Mouse (Mus musculus) hindbrain, embryonic 12.5 days (tissue): Measurements from ENCODE around the gene Fah. TPM values are rescaled to one million over a fixed set of nuclear protein-coding genes. Genes with fewer than 3 reads are reported as not detected.

Source experiments
- ATAC-seq: fragments of 200-750 bp; cut with Nextera tagmentation; 2 replicates; pipeline ENCODE4 v1.8.0; 2017; ENCODE audit warnings: moderate TSS enrichment; ENCODE audit not compliant: low FRiP score
- H3K27ac ChIP-seq: fragments of 300-500 bp; sonication (generic); 2 replicates; pipeline ENCODE4 v1.5.1; 2016; ENCODE audit warnings: mild to moderate bottlenecking
- H3K27me3 ChIP-seq: fragments of 300-500 bp; sonication (generic); 2 replicates; pipeline ENCODE4 v1.6.1; 2016; ENCODE audit warnings: mild to moderate bottlenecking
- H3K36me3 ChIP-seq: fragments of 300-500 bp; sonication (generic); 2 replicates; pipeline ENCODE4 v1.6.1; 2016; ENCODE audit warnings: mild to moderate bottlenecking
- H3K4me1 ChIP-seq: fragments of 300-500 bp; sonication (generic); 2 replicates; pipeline ENCODE4 v1.6.1; 2016
- H3K4me2 ChIP-seq: fragments of 300-500 bp; sonication (generic); replicated peaks from 2 replicates; pipeline ENCODE4 v1.6.1; 2016; ENCODE audit warnings: mild to moderate bottlenecking
- H3K4me3 ChIP-seq: fragments of 300-500 bp; sonication (generic); 2 replicates; pipeline ENCODE4 v1.5.1; 2016; ENCODE audit warnings: mild to moderate bottlenecking
- H3K9ac ChIP-seq: fragments of 300-500 bp; sonication (generic); 2 replicates; pipeline ENCODE4 v1.6.1; 2016; ENCODE audit warnings: mild to moderate bottlenecking, moderate library complexity
- H3K9me3 ChIP-seq: fragments of 300-500 bp; sonication (generic); replicated peaks from 2 replicates; pipeline ENCODE4 v1.6.1; 2016; ENCODE audit warnings: mild to moderate bottlenecking
- WGBS: fragments of 180-500 bp; shearing (Covaris S2); methylation state at CpG from one replicate; pipeline ENCODE4 v1.1.7; 2016; 5-methylcytosine and 5-hydroxymethylcytosine counted together
- polyA plus RNA-seq: library from polyadenylated mRNA; unstranded; fragments of >200 nt; fragmentation: Nextera tagmentation; extraction: Ambion mirVana; gene quantifications from 2 replicates; pipeline ENCODE4 v1.2.1, GENCODE M21; 2016

Fah gene
- polyA plus RNA-seq, 1 experiment from 2014 or later: 3.8 TPM

DNA sequence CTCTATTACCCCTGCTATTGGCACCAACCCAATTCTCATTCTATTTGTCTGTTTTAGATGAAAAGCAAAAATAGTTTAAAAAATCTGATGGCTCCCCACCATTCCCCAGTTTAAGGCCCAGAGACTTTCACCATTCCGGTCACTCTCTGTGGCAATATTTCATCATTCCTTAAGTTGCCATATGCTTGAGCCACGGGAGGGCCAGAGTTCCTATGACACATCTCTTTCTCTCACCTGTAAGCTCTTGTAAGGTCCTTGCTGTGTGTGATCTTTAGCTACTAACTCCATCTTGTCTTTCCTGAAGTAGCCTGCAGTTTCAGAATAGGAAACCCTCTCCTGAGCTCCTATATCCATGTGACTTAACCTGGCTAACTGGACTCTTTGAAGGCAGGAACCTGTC, 12.4 kb upstream of the Fah start:
- Histone ChIP-seq H3K4me3 (no peak overlapping the region), H3K27ac (no peak overlapping the region), H3K9me3 (no peaks in the 10 kb centered on the region), H3K27me3 (no peaks in the 10 kb centered on the region), H3K36me3 (peaks cover 23% of the 10 kb centered on the region; the same call in 1 of the 2 replicates), H3K4me2 (no peak overlapping the region), H3K4me1 (no peaks in the 10 kb centered on the region), H3K9ac (no peak overlapping the region)
- 93% methylated on average over 2 of the region's 2 CpGs for WGBS
- ATAC-seq: no peak

DNA sequence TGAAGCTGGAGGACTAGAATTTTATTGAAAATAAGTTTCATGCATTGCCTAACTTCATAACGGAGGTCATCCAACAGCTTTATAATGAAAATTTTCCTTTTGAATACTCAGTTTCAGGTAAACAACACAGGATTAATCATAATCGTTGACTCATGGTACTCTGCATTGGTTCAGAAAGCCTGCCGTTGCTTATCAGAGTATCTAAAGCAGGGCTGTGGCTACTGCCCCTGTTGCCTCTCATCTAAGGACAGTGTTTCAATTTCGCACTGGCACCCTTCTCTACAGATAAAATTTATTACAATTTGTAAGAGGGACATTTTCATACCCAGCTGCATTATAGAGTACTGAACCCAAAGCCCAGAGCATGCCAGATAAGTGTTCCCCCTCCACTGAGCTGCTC, 5.9 kb upstream of the Fah start:
- Histone ChIP-seq H3K9me3 (no peaks in the 10 kb centered on the region), H3K9ac (no peak overlapping the region), H3K4me3 (no peak overlapping the region), H3K27ac (no peak overlapping the region), H3K4me1 (no peaks in the 10 kb centered on the region), H3K36me3 (peaks cover 9% of the 10 kb centered on the region; the same call in 1 of the 2 replicates), H3K4me2 (no peak overlapping the region), H3K27me3 (no peaks in the 10 kb centered on the region)
- WGBS: 96% methylated on average over 4 of the region's 4 CpGs
- no peak for ATAC-seq

GRCm38 (mm10) chr7:84611609-84612008, 5.1 kb upstream of the Fah start:
- 95% methylated on average over 1 of the region's 1 CpGs for WGBS
- no peak overlapping the region for H3K4me2 ChIP-seq
- 0 out of 2 replicates have a peak, but pooled peaks cover 3% of the 10 kb centered on the region for H3K36me3 ChIP-seq
- ATAC-seq: no peak
- no peak overlapping the region for H3K9ac ChIP-seq
- H3K27ac ChIP-seq: no peak overlapping the region
- no peaks in the 10 kb centered on the region for H3K4me1 ChIP-seq
- H3K9me3 ChIP-seq: no peaks in the 10 kb centered on the region
- no peak overlapping the region for H3K4me3 ChIP-seq
- H3K27me3 ChIP-seq: no peaks in the 10 kb centered on the region

GRCm38 (mm10) chr7:84605704-84606292, 724 bp downstream of the Fah start:
- H3K9ac ChIP-seq: peak overlapping the region; percentile 69
- H3K4me1 ChIP-seq: peaks cover 5% of the 10 kb centered on the region; the same call in 1 of the 2 replicates
- H3K9me3 ChIP-seq: no peaks in the 10 kb centered on the region
- peak overlapping the region; percentile 58 for H3K4me3 ChIP-seq
- peaks cover 14% of the 10 kb centered on the region for H3K27me3 ChIP-seq
- no peaks in the 10 kb centered on the region for H3K36me3 ChIP-seq
- ATAC-seq: peak; percentile 87
- H3K27ac ChIP-seq: no peak overlapping the region
- 1% methylated on average over 36 of the region's 36 CpGs for WGBS
- H3K4me2 ChIP-seq: peak overlapping the region; percentile 99

- Histone ChIP-seq H3K9me3 (no peaks in the 10 kb centered on the region), H3K27ac (no peak overlapping the region), H3K4me1 (peaks cover 5% of the 10 kb centered on the region; the same call in 1 of the 2 replicates), H3K27me3 (peaks cover 14% of the 10 kb centered on the region), H3K9ac (peak overlapping the region; percentile 69), H3K4me3 (peak overlapping the region; percentile 58), H3K36me3 (no peaks in the 10 kb centered on the region), H3K4me2 (peak overlapping the region; percentile 99)
- ATAC-seq: peak; percentile 49
- 10% methylated on average over 19 of the region's 19 CpGs for WGBS
These were observed 1.4 kb downstream of the Fah start for GRCm38 (mm10) chr7:84605033-84605687.

GRCm38 (mm10) chr7:84604501-84604900, 2.0 kb downstream of the Fah start:
- ATAC-seq: no peak
- no peaks in the 10 kb centered on the region for H3K9me3 ChIP-seq
- H3K27me3 ChIP-seq: peaks cover 14% of the 10 kb centered on the region
- WGBS: 64% methylated on average over 3 of the region's 3 CpGs
- no peaks in the 10 kb centered on the region for H3K36me3 ChIP-seq
- no peak overlapping the region for H3K4me3 ChIP-seq
- H3K4me1 ChIP-seq: peaks cover 5% of the 10 kb centered on the region; the same call in 1 of the 2 replicates
- no peak overlapping the region for H3K9ac ChIP-seq
- H3K4me2 ChIP-seq: no peak overlapping the region
- H3K27ac ChIP-seq: no peak overlapping the region

DNA sequence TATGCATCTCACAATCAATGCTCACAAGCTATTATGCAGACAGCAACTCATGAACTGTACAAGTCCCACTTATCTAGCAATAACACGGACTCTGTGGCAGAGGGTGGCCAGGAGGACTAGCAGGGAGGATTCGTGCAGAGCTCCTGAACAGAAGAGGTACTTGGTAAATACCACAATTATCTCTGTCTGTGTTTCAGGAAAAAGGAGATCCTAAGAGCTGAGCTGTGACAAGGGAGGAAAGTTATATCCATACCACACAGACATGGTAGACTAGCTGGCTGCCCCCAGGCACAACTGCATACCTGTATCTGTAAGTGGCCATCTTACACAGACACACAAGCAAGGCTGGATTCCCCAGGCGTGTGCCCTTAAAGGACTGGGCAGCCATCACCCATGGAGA, 5.2 kb downstream of the Fah start:
- H3K4me1 ChIP-seq: peaks cover 5% of the 10 kb centered on the region; the same call in 1 of the 2 replicates
- H3K27ac ChIP-seq: no peak overlapping the region

GRCm38 (mm10) chr7:84600631-84601030, 5.9 kb downstream of the Fah start:
- Histone ChIP-seq H3K9ac (no peak overlapping the region), H3K27ac (no peak overlapping the region), H3K36me3 (no peaks in the 10 kb centered on the region), H3K4me2 (no peak overlapping the region), H3K4me3 (no peak overlapping the region), H3K27me3 (peaks cover 14% of the 10 kb centered on the region), H3K9me3 (no peaks in the 10 kb centered on the region), H3K4me1 (peaks cover 5% of the 10 kb centered on the region; the same call in 1 of the 2 replicates)
- 90% methylated on average over 2 of the region's 2 CpGs for WGBS
- ATAC-seq: no peak

More for the DNA sequence above, 5.2 kb downstream of the Fah start:
- H3K27me3 ChIP-seq: peaks cover 14% of the 10 kb centered on the region
- no peak overlapping the region for H3K9ac ChIP-seq
- ATAC-seq: no peak
- no peaks in the 10 kb centered on the region for H3K9me3 ChIP-seq
- 89% methylated on average over 3 of the region's 3 CpGs for WGBS
- H3K4me2 ChIP-seq: no peak overlapping the region
- H3K4me3 ChIP-seq: no peak overlapping the region
- no peaks in the 10 kb centered on the region for H3K36me3 ChIP-seq

- Histone ChIP-seq H3K4me3 (no peak overlapping the region), H3K9me3 (no peaks in the 10 kb centered on the region), H3K4me2 (no peak overlapping the region), H3K27ac (no peak overlapping the region), H3K9ac (no peak overlapping the region), H3K4me1 (0 out of 2 replicates have a peak, but pooled peaks cover 2% of the 10 kb centered on the region), H3K36me3 (no peaks in the 10 kb centered on the region), H3K27me3 (no peaks in the 10 kb centered on the region)
- no peak for ATAC-seq
- 81% methylated on average over 3 of the region's 3 CpGs for WGBS
These were observed 9.9 kb downstream of the Fah start for GRCm38 (mm10) chr7:84596633-84597032.

- H3K9me3 ChIP-seq: no peaks in the 10 kb centered on the region
- H3K4me3 ChIP-seq: no peak overlapping the region
- no peak for ATAC-seq
- H3K27ac ChIP-seq: no peak overlapping the region
- WGBS: 85% methylated on average over 3 of the region's 3 CpGs
- 0 out of 2 replicates have a peak, but pooled peaks cover 2% of the 10 kb centered on the region for H3K4me1 ChIP-seq
- H3K9ac ChIP-seq: no peak overlapping the region
- no peaks in the 10 kb centered on the region for H3K27me3 ChIP-seq
- H3K4me2 ChIP-seq: no peak overlapping the region
- no peaks in the 10 kb centered on the region for H3K36me3 ChIP-seq
These were observed 10.5 kb downstream of the Fah start for GRCm38 (mm10) chr7:84596002-84596401.

GRCm38 (mm10) chr7:84594917-84595303, 11.6 kb downstream of the Fah start:
- H3K9me3 ChIP-seq: no peaks in the 10 kb centered on the region
- 0 out of 2 replicates have a peak, but pooled peaks cover 2% of the 10 kb centered on the region for H3K4me1 ChIP-seq
- no peak for ATAC-seq
- H3K27me3 ChIP-seq: no peaks in the 10 kb centered on the region
- H3K9ac ChIP-seq: no peak overlapping the region
- no peak overlapping the region for H3K27ac ChIP-seq
- no peak overlapping the region for H3K4me3 ChIP-seq
- no peaks in the 10 kb centered on the region for H3K36me3 ChIP-seq
- H3K4me2 ChIP-seq: no peak overlapping the region

- no peak overlapping the region for H3K27ac ChIP-seq
- H3K4me1 ChIP-seq: 0 out of 2 replicates have a peak, but pooled peaks cover 2% of the 10 kb centered on the region
- 55% methylated on average over 8 of the region's 8 CpGs for WGBS
- H3K4me2 ChIP-seq: no peak overlapping the region
- no peaks in the 10 kb centered on the region for H3K36me3 ChIP-seq
- no peak overlapping the region for H3K9ac ChIP-seq
- H3K27me3 ChIP-seq: no peaks in the 10 kb centered on the region
- peak; percentile 82 for ATAC-seq
- H3K9me3 ChIP-seq: no peaks in the 10 kb centered on the region
- H3K4me3 ChIP-seq: no peak overlapping the region
These were observed 12.2 kb downstream of the Fah start for GRCm38 (mm10) chr7:84594087-84594916.
